Mouse (Mus musculus): ENCODE measurements around the gene Tspan5. TPM values are rescaled to one million over a fixed set of nuclear protein-coding genes. Genes with fewer than 3 reads are reported as not detected.

Gene Tspan5
- polyA plus RNA-seq, 1 experiment from 2014 or later, result 21.9 TPM

DNA sequence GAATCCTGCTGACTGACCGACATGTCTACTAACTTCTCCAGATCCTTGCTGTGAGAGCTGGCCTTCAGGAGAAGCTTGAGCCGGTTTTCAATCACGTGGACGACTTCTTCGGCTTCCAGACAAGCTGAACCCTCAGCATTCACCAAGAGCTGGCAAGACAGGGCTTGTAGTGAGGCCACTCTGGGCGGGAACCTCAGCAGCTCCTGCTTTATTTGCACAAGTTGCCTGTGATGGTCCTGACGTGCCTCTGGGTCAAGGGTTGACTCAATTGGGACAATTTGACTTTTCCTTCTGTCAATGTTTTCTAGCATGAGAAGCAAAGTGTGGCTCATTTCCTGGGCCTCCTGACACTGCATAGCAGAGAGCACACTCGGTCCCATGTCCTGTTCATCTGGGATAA lies 194.8 kb downstream of the Tspan5 start:
- ATAC-seq (ENCODE audit: low FRiP score, low TSS enrichment) (no peak), DNase-seq (ENCODE audit: low spot score) (no peak)
- Histone ChIP-seq H3K4me1 (replicated peaks; ENCODE audit: control insufficient read depth, insufficient read depth) (no peaks in the 10 kb centered on the region), H3K27ac (replicated peaks) (no peak overlapping the region), H3K4me3 (ENCODE audit: low read depth, low read length) (no peak overlapping the region), H3K36me3 (ENCODE audit: control insufficient read depth, insufficient read depth, low read length) (peaks cover 5% of the 10 kb centered on the region), H3K9me3 (ENCODE audit: control insufficient read depth, low read length) (no peaks in the 10 kb centered on the region), H3K4me2 (replicated peaks; ENCODE audit: low read depth) (no peak overlapping the region), H3K9ac (ENCODE audit: low read length) (no peak overlapping the region), H3K27me3 (ENCODE audit: control insufficient read depth, insufficient read depth, low read length) (no peaks in the 10 kb centered on the region)
- TF ChIP-seq EP300 (optimal IDR thresholded peaks at IDR 0.05) (no peak), CTCF (IDR thresholded peaks at IDR 0.05; ENCODE audit: low read depth) (no peak)
- WGBS, result 71% methylated on average over 8 of the region's 8 CpGs

DNA sequence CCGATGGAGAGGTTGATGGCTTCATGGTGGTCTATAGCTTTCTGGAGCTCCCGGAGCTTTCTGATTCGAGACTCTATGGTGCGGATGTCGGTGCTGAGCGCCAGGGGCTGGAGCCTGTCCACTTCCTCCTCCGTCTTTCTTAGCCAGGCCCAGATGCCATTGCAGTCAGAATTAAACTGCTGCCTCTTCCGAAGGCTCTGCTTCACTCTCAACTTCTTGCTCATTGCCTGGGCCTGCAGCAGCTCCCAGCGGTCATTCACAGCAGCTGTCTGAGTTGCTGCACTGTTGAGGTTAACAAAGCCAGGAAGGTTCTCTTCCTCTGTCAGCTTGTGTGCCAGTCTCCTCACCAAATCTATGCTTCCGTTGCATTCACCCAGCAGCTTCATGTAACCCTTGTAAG lies 195.2 kb downstream of the Tspan5 start:
- 91% methylated on average over 10 of the region's 10 CpGs for WGBS
- Histone ChIP-seq H3K27ac (replicated peaks) (no peak overlapping the region), H3K9ac (ENCODE audit: low read length) (no peak overlapping the region), H3K36me3 (ENCODE audit: control insufficient read depth, insufficient read depth, low read length) (peaks cover 5% of the 10 kb centered on the region), H3K4me1 (replicated peaks; ENCODE audit: control insufficient read depth, insufficient read depth) (no peaks in the 10 kb centered on the region), H3K9me3 (ENCODE audit: control insufficient read depth, low read length) (no peaks in the 10 kb centered on the region), H3K4me3 (ENCODE audit: low read depth, low read length) (no peak overlapping the region), H3K27me3 (ENCODE audit: control insufficient read depth, insufficient read depth, low read length) (no peaks in the 10 kb centered on the region), H3K4me2 (replicated peaks; ENCODE audit: low read depth) (no peak overlapping the region)
- ATAC-seq (ENCODE audit: low FRiP score, low TSS enrichment), result no peak
- DNase-seq (ENCODE audit: low spot score), result no peak
- TF ChIP-seq CTCF (IDR thresholded peaks at IDR 0.05; ENCODE audit: low read depth) (no peak), EP300 (optimal IDR thresholded peaks at IDR 0.05) (no peak)

DNA sequence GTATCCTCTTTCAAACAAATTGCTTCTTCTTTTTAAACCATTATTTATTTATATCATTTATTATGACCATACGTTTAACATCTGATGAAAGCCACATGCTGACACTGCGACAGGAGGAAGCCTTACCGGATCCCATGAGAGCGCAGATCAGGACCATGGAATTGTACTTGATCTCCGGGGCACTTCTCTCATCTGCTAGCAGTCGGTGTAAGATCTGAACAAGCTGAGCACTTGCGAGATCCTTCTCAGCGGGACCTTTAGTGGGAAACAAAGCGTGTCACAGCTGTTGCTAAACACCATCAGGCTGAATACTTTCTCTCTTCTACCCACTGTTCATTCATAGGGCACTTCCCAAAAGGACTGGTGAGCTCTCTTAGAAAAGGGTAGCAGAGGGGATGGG lies 199.6 kb downstream of the Tspan5 start:
- DNase-seq (ENCODE audit: low spot score) (no peak), ATAC-seq (ENCODE audit: low FRiP score, low TSS enrichment) (no peak)
- Histone ChIP-seq H3K4me2 (replicated peaks; ENCODE audit: low read depth) (no peak overlapping the region), H3K4me3 (ENCODE audit: low read depth, low read length) (no peak overlapping the region), H3K9me3 (ENCODE audit: control insufficient read depth, low read length) (no peaks in the 10 kb centered on the region), H3K27ac (replicated peaks) (no peak overlapping the region), H3K9ac (ENCODE audit: low read length) (no peak overlapping the region), H3K36me3 (ENCODE audit: control insufficient read depth, insufficient read depth, low read length) (peaks cover 7% of the 10 kb centered on the region), H3K27me3 (ENCODE audit: control insufficient read depth, insufficient read depth, low read length) (no peaks in the 10 kb centered on the region), H3K4me1 (replicated peaks; ENCODE audit: control insufficient read depth, insufficient read depth) (no peaks in the 10 kb centered on the region)
- TF ChIP-seq EP300 (optimal IDR thresholded peaks at IDR 0.05) (no peak), CTCF (IDR thresholded peaks at IDR 0.05; ENCODE audit: low read depth) (no peak)
- 66% methylated on average over 9 of the region's 9 CpGs for WGBS

DNA sequence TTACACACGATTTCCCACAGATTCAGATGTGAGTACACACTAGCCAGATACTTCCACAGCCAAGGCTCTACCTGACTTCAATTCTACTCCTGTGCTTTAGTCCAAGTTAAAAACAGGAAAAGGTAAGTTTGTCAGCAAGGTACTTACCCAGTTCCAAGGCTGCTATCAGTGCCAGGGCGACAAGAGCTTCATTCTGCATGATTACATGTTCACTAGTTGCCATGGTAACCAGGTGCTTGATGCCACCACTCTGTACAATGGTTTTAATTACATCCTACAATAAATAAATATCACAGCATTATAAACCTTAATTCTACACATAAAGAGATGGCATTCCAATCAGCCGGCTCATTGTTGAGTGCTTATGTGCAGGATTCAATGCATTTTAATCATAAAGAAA lies 203.5 kb downstream of the Tspan5 start:
- 0 out of 2 replicates have a peak, but pooled peaks cover 2% of the 10 kb centered on the region for H3K36me3 ChIP-seq (ENCODE audit: control insufficient read depth, insufficient read depth, low read length)
- DNase-seq (ENCODE audit: low spot score) (no peak), ATAC-seq (ENCODE audit: low FRiP score, low TSS enrichment) (no peak)
- H3K4me1 ChIP-seq (replicated peaks; ENCODE audit: control insufficient read depth, insufficient read depth), result no peaks in the 10 kb centered on the region
- TF ChIP-seq CTCF (IDR thresholded peaks at IDR 0.05; ENCODE audit: low read depth) (no peak), EP300 (optimal IDR thresholded peaks at IDR 0.05) (no peak)
- no peak overlapping the region for H3K4me3 ChIP-seq (ENCODE audit: low read depth, low read length)
- no peaks in the 10 kb centered on the region for H3K9me3 ChIP-seq (ENCODE audit: control insufficient read depth, low read length)
- H3K9ac ChIP-seq (ENCODE audit: low read length), result no peak overlapping the region
- no peak overlapping the region for H3K27ac ChIP-seq (replicated peaks)
- no peak overlapping the region for H3K4me2 ChIP-seq (replicated peaks; ENCODE audit: low read depth)
- no peaks in the 10 kb centered on the region for H3K27me3 ChIP-seq (ENCODE audit: control insufficient read depth, insufficient read depth, low read length)
- 90% methylated on average over 3 of the region's 3 CpGs for WGBS

DNA sequence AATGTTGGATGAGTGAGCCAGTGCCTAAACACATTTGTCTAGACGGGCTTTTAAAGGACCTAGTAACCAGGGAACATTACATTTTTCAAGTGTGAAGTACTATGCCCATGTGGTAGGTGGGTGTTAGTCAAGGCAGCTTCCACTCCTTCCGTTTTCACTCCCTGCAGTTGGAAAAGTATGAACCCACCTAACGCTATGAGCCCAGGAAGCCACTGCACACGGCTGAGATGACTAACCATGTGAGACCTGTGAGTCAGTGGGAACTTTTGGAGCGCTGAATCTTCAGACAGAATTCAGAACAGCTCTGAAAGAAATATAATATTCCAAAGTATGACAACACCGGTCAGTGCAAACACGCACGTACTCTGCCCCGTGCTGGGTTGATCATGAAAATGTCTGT lies 207.1 kb downstream of the Tspan5 start:
- no peaks in the 10 kb centered on the region for H3K9me3 ChIP-seq (ENCODE audit: control insufficient read depth, low read length)
- no peaks in the 10 kb centered on the region for H3K4me1 ChIP-seq (replicated peaks; ENCODE audit: control insufficient read depth, insufficient read depth)
- H3K36me3 ChIP-seq (ENCODE audit: control insufficient read depth, insufficient read depth, low read length), result 0 out of 2 replicates have a peak, but pooled peaks cover 2% of the 10 kb centered on the region
- no peak for ATAC-seq (ENCODE audit: low FRiP score, low TSS enrichment)
- H3K27ac ChIP-seq (replicated peaks), result no peak overlapping the region
- no peak overlapping the region for H3K4me2 ChIP-seq (replicated peaks; ENCODE audit: low read depth)
- H3K4me3 ChIP-seq (ENCODE audit: low read depth, low read length), result no peak overlapping the region
- TF ChIP-seq EP300 (optimal IDR thresholded peaks at IDR 0.05) (no peak), CTCF (IDR thresholded peaks at IDR 0.05; ENCODE audit: low read depth) (no peak)
- no peak overlapping the region for H3K9ac ChIP-seq (ENCODE audit: low read length)
- H3K27me3 ChIP-seq (ENCODE audit: control insufficient read depth, insufficient read depth, low read length), result no peaks in the 10 kb centered on the region
- no peak for DNase-seq (ENCODE audit: low spot score)
- 92% methylated on average over 9 of the region's 9 CpGs for WGBS

DNA sequence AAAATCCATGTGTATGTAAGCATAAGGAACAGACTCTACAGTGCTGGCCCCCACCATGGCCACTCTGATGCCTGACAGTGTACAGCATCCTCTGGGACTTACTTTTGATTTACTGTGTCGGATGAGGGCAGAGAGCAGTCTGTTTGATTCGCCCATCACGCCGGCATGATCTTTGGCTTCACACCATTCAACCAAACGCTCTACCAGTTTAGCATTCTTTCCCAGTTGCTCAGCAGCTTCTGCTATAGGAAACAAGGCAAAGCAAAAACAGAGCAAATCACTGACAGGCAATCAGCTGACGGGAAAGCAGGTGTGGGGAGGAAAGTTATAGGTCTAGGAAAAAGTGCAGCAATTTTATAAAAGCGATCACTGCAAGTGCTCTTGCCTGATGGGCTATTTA lies 213.2 kb downstream of the Tspan5 start:
- DNase-seq (ENCODE audit: low spot score) (no peak), ATAC-seq (ENCODE audit: low FRiP score, low TSS enrichment) (no peak)
- Histone ChIP-seq H3K36me3 (ENCODE audit: control insufficient read depth, insufficient read depth, low read length) (peaks cover 5% of the 10 kb centered on the region), H3K4me3 (ENCODE audit: low read depth, low read length) (no peak overlapping the region), H3K9me3 (ENCODE audit: control insufficient read depth, low read length) (no peaks in the 10 kb centered on the region), H3K27ac (replicated peaks) (no peak overlapping the region), H3K4me1 (replicated peaks; ENCODE audit: control insufficient read depth, insufficient read depth) (no peaks in the 10 kb centered on the region), H3K4me2 (replicated peaks; ENCODE audit: low read depth) (no peak overlapping the region), H3K9ac (ENCODE audit: low read length) (no peak overlapping the region), H3K27me3 (ENCODE audit: control insufficient read depth, insufficient read depth, low read length) (no peaks in the 10 kb centered on the region)
- TF ChIP-seq EP300 (optimal IDR thresholded peaks at IDR 0.05) (no peak), CTCF (IDR thresholded peaks at IDR 0.05; ENCODE audit: low read depth) (no peak)
- WGBS, result 91% methylated on average over 7 of the region's 7 CpGs

Other genes with a start within 250 kb of the Tspan5 start
- 157 and 162 TPM in 2 replicates for gene Eif4e, start 216.0 kb upstream of the Tspan5 start, polyA plus RNA-seq (2015; fragmentation: Nextera tagmentation; extraction: Ambion mirVana)